ENCODE assay signal across 23 mouse cellular contexts in the genomic region with DNA sequence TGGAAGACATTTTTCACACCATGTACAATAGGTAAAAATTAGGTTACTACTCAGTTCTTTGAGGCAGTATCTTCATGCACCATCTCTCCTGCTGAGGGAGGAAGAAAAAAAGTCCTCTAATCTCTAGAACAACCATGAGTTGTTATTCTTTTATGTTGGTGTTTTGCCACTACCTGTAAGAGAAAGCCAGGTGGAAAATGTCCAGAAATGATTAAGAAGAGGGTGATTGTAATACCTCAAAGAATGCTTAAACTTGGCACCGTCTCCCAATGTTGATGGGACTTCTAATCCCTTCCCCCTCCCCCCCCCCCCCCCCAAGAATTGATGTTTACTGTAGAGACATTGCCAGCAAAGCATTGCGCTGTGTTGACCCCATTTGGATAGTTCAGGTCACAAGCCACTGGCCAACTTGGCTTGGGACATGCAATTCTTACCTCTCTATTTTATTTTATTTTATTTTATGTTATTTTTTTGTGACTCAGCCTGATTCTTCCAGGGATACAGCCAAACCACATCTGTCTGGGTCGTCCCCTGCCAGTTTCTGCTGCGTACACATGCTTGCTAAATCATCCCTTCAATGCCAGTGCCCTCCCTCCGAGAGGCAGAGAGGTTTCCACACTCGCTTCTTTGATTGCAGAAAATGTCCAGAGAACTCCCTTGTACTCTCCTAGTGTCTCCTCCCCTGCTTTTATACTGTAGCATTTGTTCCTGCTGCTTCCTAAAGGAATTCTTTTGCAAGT. TPM values are rescaled to one million over a fixed set of nuclear protein-coding genes. Genes with fewer than 3 reads are reported as not detected.
DNase-seq lines count a peak whose midpoint lies in the region; TF ChIP-seq lines count a peak whose summit lies in the region.
"Had no signal": no experiment of that assay in that cellular context is flagged by ENCODE, and none has a peak within 500 bp of the region (broad histone marks: within the 10 kb centered on the region; RNA-seq: fewer than 3 reads in every experiment).

No protein-coding gene starts in this region.

- TF ChIP-seq POLR2A in embryonic fibroblast, embryonic 13.5 days (IDR thresholded peaks at IDR 0.05; ENCODE audit: low read depth, low read length), result no peak

- peak; percentile 29 for DNase-seq in ovary, adult 18-20 months (ENCODE audit: low spot score)
- DNase-seq in ovary, postnatal 36 days (ENCODE audit: low spot score), result no peak
- DNase-seq in adrenal gland, adult 8-10 months, result peak; percentile 38
- DNase-seq in left cerebral cortex, adult 8-10 months (ENCODE audit: low spot score in 2 of 2), result no peak
- DNase-seq in cerebellum, postnatal 36 days, result no peak
- no peak for DNase-seq in thymus, postnatal 25 days
- DNase-seq: cerebellum, adult 8-10 months; gastrocnemius, postnatal 36 days; kidney, postnatal 4 days; liver, embryonic 13.5 days; lung, embryonic 14.5 days; lung, postnatal 36 days had no signal

- H3K4me1 ChIP-seq in embryonic fibroblast, embryonic 13.5 days (ENCODE audit: control insufficient read depth, insufficient read depth, low read length), result no peaks in the 10 kb centered on the region

- peak overlapping the region; percentile 41; the same call in 1 of the 2 replicates for H3K27ac ChIP-seq in embryonic fibroblast, embryonic 13.5 days (ENCODE audit: insufficient read depth, low read length)
- H3K27ac ChIP-seq: heart, embryonic 13.5 days; hindbrain, embryonic 14.5 days; kidney, embryonic 15.5 days; limb, embryonic 13.5 days; liver, embryonic 13.5 days; midbrain, embryonic 15.5 days; neural tube, embryonic 15.5 days had no signal

- no peak overlapping the region for H3K4me3 ChIP-seq in embryonic fibroblast, embryonic 13.5 days (ENCODE audit: insufficient read depth, low read length)
- H3K4me3 ChIP-seq: heart, embryonic 13.5 days; kidney, embryonic 15.5 days; limb, embryonic 13.5 days; liver, embryonic 13.5 days; midbrain, embryonic 15.5 days; neural tube, embryonic 15.5 days had no signal

- TF ChIP-seq CTCF in embryonic fibroblast, embryonic 13.5 days (IDR thresholded peaks at IDR 0.05; ENCODE audit: borderline replicate concordance, insufficient read depth, low read length), result no peak

RNA-seq across cellular contexts. Expression of a gene that starts 9.7 kb away (rescaled TPM):
- total RNA-seq in adrenal gland, adult 8-10 months (2022), result under 1 TPM in 3 of 4 experiments, not detected in 1; 0.09 to 0.25 (median 0.10) TPM
- polyA plus RNA-seq in embryonic fibroblast, embryonic 13.5 days (2011; ENCODE audit: insufficient read length, low read depth, missing spikeins), result not detected in 2 replicates
- total RNA-seq in left cerebral cortex, adult 8-10 months (2022), result 1 to 10 TPM; 1.3 to 1.6 (median 1.4) TPM
- total RNA-seq: gastrocnemius, postnatal 36 days; heart, postnatal 25 days; megakaryocyte-erythroid progenitor cell, adult 5-6 weeks had no signal
- polyA plus RNA-seq: G1E; intestine, embryonic 16.5 days; liver, embryonic 13.5 days; lung, embryonic 14.5 days had no signal

RNA-seq across cellular contexts. Expression of a gene that starts 22.2 kb away (rescaled TPM):
- 10 to 100 TPM; 24.4 to 30.6 (median 26.5) TPM for total RNA-seq in adrenal gland, adult 8-10 months (2022)
- 39.9 and 59.8 TPM in 2 replicates for polyA plus RNA-seq in embryonic fibroblast, embryonic 13.5 days (2011; ENCODE audit: insufficient read length, low read depth, missing spikeins)
- total RNA-seq in left cerebral cortex, adult 8-10 months (2022), result 10 to 100 TPM; 31.0 to 35.3 (median 33.3) TPM

Comparison
In these comparisons a context has a peak if more than half of its experiments do, and no peak if none do; other contexts are left out.
1. DNase-seq: peak in ovary, adult 18-20 months (single experiment) and adrenal gland, adult 8-10 months (single experiment); none in ovary, postnatal 36 days (single experiment), left cerebral cortex, adult 8-10 months (0 of 2), cerebellum, postnatal 36 days (0 of 2) and thymus, postnatal 25 days (single experiment).